7 mouse cellular contexts compared by ENCODE assay signal in the genomic region with DNA sequence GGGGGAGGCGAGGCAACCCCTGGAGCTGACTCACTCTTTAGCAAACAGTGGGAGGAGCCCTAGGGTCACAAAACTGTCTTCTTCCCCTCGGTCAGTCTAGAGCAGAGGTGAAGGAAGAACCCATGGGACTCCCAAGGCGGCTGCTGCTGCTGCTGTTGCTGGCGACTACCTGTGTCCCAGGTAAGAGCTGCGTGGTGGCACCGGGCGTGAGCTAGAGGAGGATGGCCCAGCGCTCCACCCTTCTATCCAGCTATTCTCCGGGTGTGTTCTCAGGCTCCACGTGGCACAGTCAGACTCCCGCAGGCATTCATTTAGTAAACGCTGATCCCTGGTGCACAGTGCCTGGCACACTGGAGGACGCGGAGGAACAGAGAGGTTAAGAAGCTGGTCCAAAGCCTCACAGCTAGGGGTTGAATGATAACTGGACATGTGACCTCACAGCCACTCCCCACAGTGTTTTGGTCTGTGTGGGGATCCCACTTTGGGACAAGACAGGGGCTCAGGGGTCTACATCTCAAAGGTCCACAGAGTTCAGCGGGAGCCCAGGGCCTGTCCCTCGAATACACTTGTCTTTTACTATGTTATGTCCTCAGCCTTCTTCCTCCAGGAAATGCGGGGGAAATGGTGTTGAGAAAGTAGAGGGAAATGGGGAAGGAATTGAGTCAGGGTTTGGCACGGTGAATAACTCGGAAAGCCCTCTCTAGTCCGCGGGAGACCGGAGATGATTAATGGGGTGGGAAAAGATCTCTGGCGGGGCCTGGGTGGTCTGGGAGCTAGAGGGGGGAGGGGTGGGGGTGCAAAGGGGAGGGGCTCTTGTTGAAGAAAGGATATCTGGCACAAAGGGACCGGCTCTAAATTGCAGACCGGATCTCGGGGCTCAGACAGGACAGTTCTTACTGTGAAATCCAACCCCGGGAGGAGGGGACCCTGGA. TPM values are rescaled to one million over a fixed set of nuclear protein-coding genes. Genes with fewer than 3 reads are reported as not detected.
DNase-seq lines count a peak whose midpoint lies in the region; ATAC-seq lines count a peak whose summit lies in the region.

A gene (plus strand): TSS at position 97 of the 932 bp plus-strand sequence.

- peak within 1 kb of the TSS; percentile 28 for H3K4me2 ChIP-seq in embryonic facial prominence, embryonic 12.5 days (replicated peaks)
- H3K4me2 ChIP-seq in limb, embryonic 13.5 days (replicated peaks) = peak within 1 kb of the TSS; percentile 54
- H3K4me2 ChIP-seq in midbrain, embryonic 13.5 days (replicated peaks) = peak within 1 kb of the TSS; percentile 22; the same call in 1 of the 2 replicates

- no peak within 1 kb of the TSS for H3K9ac ChIP-seq in embryonic facial prominence, embryonic 12.5 days
- no peak within 1 kb of the TSS for H3K9ac ChIP-seq in limb, embryonic 13.5 days
- no peak within 1 kb of the TSS for H3K9ac ChIP-seq in midbrain, embryonic 13.5 days (replicated peaks)

- H3K4me1 ChIP-seq in embryonic facial prominence, embryonic 12.5 days = peaks cover 9% of the 10 kb centered on the region
- H3K4me1 ChIP-seq in limb, embryonic 13.5 days = peaks cover 10% of the 10 kb centered on the region
- H3K4me1 ChIP-seq in midbrain, embryonic 13.5 days (replicated peaks) = 0 out of 2 replicates have a peak, but pooled peaks cover 8% of the 10 kb centered on the region

- ATAC-seq in embryonic facial prominence, embryonic 12.5 days (ENCODE audit: insufficient number of reproducible peaks, insufficient read depth, low FRiP score, low TSS enrichment) = no peak
- ATAC-seq in limb, embryonic 13.5 days (ENCODE audit: low FRiP score, low read depth) = peak; percentile 33
- peak; percentile 69 for ATAC-seq in midbrain, embryonic 13.5 days

- H3K27me3 ChIP-seq in embryonic facial prominence, embryonic 12.5 days = 0 out of 2 replicates have a peak, but pooled peaks cover 6% of the 10 kb centered on the region
- H3K27me3 ChIP-seq in limb, embryonic 13.5 days = peaks cover 10% of the 10 kb centered on the region; the same call in 1 of the 2 replicates
- peaks cover 9% of the 10 kb centered on the region; the same call in 1 of the 2 replicates for H3K27me3 ChIP-seq in midbrain, embryonic 13.5 days

- 9% methylated on average over 27 of the region's 27 CpGs for WGBS in embryonic facial prominence, embryonic 12.5 days
- 5% methylated on average over 27 of the region's 27 CpGs for WGBS in limb, embryonic 13.5 days
- WGBS in midbrain, embryonic 13.5 days = 10% methylated on average over 27 of the region's 27 CpGs

- H3K27ac ChIP-seq in embryonic facial prominence, embryonic 12.5 days = no peak within 1 kb of the TSS
- no peak within 1 kb of the TSS for H3K27ac ChIP-seq in limb, embryonic 13.5 days
- H3K27ac ChIP-seq in midbrain, embryonic 13.5 days = no peak within 1 kb of the TSS

- DNase-seq in T-cell, adult 2 months (ENCODE audit: low spot score) = peak; percentile 66
- DNase-seq in heart, postnatal 4 days = peak; percentile 53
- DNase-seq in layer of hippocampus, adult 18-20 months (ENCODE audit: low spot score in 2 of 2) = no peak
- DNase-seq in left cerebral cortex, adult 8-10 months (ENCODE audit: low spot score in 2 of 2) = no peak

- no peak within 1 kb of the TSS for H3K4me3 ChIP-seq in embryonic facial prominence, embryonic 12.5 days
- H3K4me3 ChIP-seq in limb, embryonic 13.5 days = peak within 1 kb of the TSS; percentile 23
- no peak within 1 kb of the TSS for H3K4me3 ChIP-seq in midbrain, embryonic 13.5 days (replicated peaks)

- H3K9me3 ChIP-seq in embryonic facial prominence, embryonic 12.5 days = no peaks in the 10 kb centered on the region
- H3K9me3 ChIP-seq in limb, embryonic 13.5 days = no peaks in the 10 kb centered on the region
- H3K9me3 ChIP-seq in midbrain, embryonic 13.5 days = no peaks in the 10 kb centered on the region

- H3K36me3 ChIP-seq in embryonic facial prominence, embryonic 12.5 days = no peaks in the 10 kb centered on the region
- no peaks in the 10 kb centered on the region for H3K36me3 ChIP-seq in limb, embryonic 13.5 days
- no peaks in the 10 kb centered on the region for H3K36me3 ChIP-seq in midbrain, embryonic 13.5 days

RNA-seq across cellular contexts. Expression of the gene that starts here (rescaled TPM):
- polyA plus RNA-seq in embryonic facial prominence, embryonic 12.5 days (2016; fragmentation: Nextera tagmentation; extraction: Ambion mirVana) = 1.5 and 2.0 TPM in 2 replicates
- 10 to 100 TPM in 1 of 2 experiments, 1 to 10 TPM in 1; 6.4 to 10.4 TPM for total RNA-seq in heart, postnatal 4 days (2021)
- 3.3 and 3.5 TPM in 2 replicates for polyA plus RNA-seq in limb, embryonic 13.5 days (2015; fragmentation: Nextera tagmentation; extraction: Ambion mirVana)
- polyA plus RNA-seq in midbrain, embryonic 13.5 days (2015; fragmentation: Nextera tagmentation; extraction: Ambion mirVana) = 1.0 and 1.2 TPM in 2 replicates
- total RNA-seq in layer of hippocampus, adult 18-20 months (2021) = under 1 TPM; 0.54 to 0.91 TPM
- 1 to 10 TPM in 2 of 4 experiments, under 1 TPM in 2; 0.72 to 4.6 (median 2.1) TPM for total RNA-seq in left cerebral cortex, adult 8-10 months (2022)

Comparison
In these comparisons a context has a peak if more than half of its experiments do, and no peak if none do; other contexts are left out.
1. DNase-seq: peak in T-cell, adult 2 months (single experiment) and heart, postnatal 4 days (single experiment); none in layer of hippocampus, adult 18-20 months (0 of 2) and left cerebral cortex, adult 8-10 months (0 of 2).
2. Peak in every context shown above with its lines, with median percentiles within 50 percentile points of each other: H3K4me2 ChIP-seq.